Mouse (Mus musculus) forebrain, embryonic 11.5 days (tissue): ENCODE results near the gene Ap1b1. TPM values are rescaled to one million over a fixed set of nuclear protein-coding genes. Genes with fewer than 3 reads are reported as not detected.

ENCODE experiments used
- ATAC-seq: fragments of 200-750 bp; cut with Nextera tagmentation; replicated peaks from 2 replicates; pipeline ENCODE4 v1.8.0; 2017; ENCODE audit warnings: moderate TSS enrichment; ENCODE audit not compliant: low FRiP score
- DNase-seq: peaks from one replicate; pipeline ENCODE4 v3.0.0-alpha.2; 2017; ENCODE audit warnings: low spot score
- H3K27ac ChIP-seq: fragments of 300-500 bp; sonication (generic); 2 replicates; pipeline ENCODE4 v1.5.1; 2014; ENCODE audit warnings: low read depth, low read length
- H3K27me3 ChIP-seq: fragments of 300-500 bp; sonication (generic); 2 replicates; pipeline ENCODE4 v1.6.1; 2014; ENCODE audit warnings: mild to moderate bottlenecking, low read length, mixed read lengths; ENCODE audit not compliant: control insufficient read depth, insufficient read depth
- H3K36me3 ChIP-seq: fragments of 300-500 bp; sonication (generic); 2 replicates; pipeline ENCODE4 v1.6.1; 2014; ENCODE audit warnings: mild to moderate bottlenecking, low read length, moderate library complexity, mixed read lengths; ENCODE audit not compliant: control insufficient read depth, insufficient read depth
- H3K4me1 ChIP-seq: fragments of 300-500 bp; sonication (generic); replicated peaks from 2 replicates; pipeline ENCODE4 v1.6.1; 2014; ENCODE audit warnings: low read length, mixed read lengths; ENCODE audit not compliant: control insufficient read depth, insufficient read depth
- H3K4me2 ChIP-seq: fragments of 300-500 bp; sonication (generic); 2 replicates; pipeline ENCODE4 v1.6.1; 2014; ENCODE audit warnings: low read depth, mild to moderate bottlenecking, low read length, moderate library complexity, mixed read lengths; ENCODE audit not compliant: severe bottlenecking
- H3K4me3 ChIP-seq: fragments of 300-500 bp; sonication (generic); 2 replicates; pipeline ENCODE4 v1.5.1; 2014; ENCODE audit warnings: low read depth, low read length
- H3K9ac ChIP-seq: fragments of 300-500 bp; sonication (generic); 2 replicates; pipeline ENCODE4 v1.6.1; 2014; ENCODE audit warnings: low read length
- H3K9me3 ChIP-seq: fragments of 300-500 bp; sonication (generic); 2 replicates; pipeline ENCODE4 v1.6.1; 2016; ENCODE audit warnings: low read length, mixed read lengths; ENCODE audit not compliant: control insufficient read depth
- WGBS: fragments of 180-500 bp; shearing (Covaris S2); extraction: QIAGEN DNeasy Blood & Tissue Kit; methylation state at CpG from one replicate; pipeline ENCODE4 v1.1.7; 2014; 5-methylcytosine and 5-hydroxymethylcytosine counted together
- polyA plus RNA-seq: library from polyadenylated mRNA; unstranded; fragments of >200 nt; fragmentation: Nextera tagmentation; extraction: Ambion mirVana; gene quantifications from 2 replicates; pipeline ENCODE4 v1.2.1, GENCODE M21; 2014

Ap1b1 gene
- polyA plus RNA-seq, 1 experiment from 2014 or later, result 59.2 TPM

DNA sequence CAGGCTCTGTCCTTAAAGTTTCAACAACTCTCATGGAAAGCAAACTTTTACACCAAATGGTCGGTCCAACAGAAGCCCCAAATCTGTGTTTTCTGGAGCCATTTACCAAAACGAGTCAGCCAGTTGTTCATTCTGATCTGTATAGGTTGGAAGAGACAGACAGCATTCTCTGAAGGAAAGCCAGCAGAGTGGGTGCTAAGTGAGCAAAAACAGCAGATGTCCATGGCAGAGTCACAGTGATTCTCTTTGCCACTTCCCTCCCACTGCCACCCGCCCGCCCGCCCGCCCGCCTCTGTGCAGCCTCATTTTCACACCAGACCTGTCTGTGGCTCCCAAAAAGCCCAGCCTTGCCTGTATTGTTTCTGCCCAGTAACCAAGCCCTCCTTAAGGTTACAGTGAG, 41.6 kb downstream of the Ap1b1 start:
- no peak overlapping the region for H3K4me2 ChIP-seq
- no peak for ATAC-seq
- no peaks in the 10 kb centered on the region for H3K4me1 ChIP-seq
- peaks cover 4% of the 10 kb centered on the region; the same call in 1 of the 2 replicates for H3K36me3 ChIP-seq
- WGBS, result 93% methylated on average over 7 of the region's 7 CpGs
- no peak overlapping the region for H3K4me3 ChIP-seq
- H3K9me3 ChIP-seq, result no peaks in the 10 kb centered on the region
- H3K27ac ChIP-seq, result no peak overlapping the region
- no peak overlapping the region for H3K9ac ChIP-seq
- DNase-seq, result no peak
- H3K27me3 ChIP-seq, result no peaks in the 10 kb centered on the region

DNA sequence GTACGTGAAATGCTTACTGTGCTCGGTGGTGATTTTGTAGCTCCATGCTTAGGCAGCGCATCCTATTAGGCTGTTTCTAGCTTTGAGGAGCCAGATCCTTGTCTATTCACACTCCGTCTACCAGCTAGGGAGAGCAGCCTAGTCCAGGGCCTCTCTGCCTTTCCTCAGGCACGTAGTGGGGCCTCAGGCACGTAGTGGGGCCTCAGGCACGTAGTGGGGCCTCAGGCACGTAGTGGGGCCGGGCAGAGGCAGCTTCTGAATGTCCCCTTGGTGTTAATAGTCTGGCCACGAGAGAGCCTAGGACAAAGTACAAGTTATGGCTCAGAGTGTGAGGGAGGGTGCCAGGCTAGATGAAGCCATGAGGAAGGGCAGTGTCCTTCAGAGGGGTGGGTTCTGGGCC, 46.1 kb downstream of the Ap1b1 start:
- ATAC-seq, result no peak
- no peaks in the 10 kb centered on the region for H3K4me1 ChIP-seq
- no peaks in the 10 kb centered on the region for H3K36me3 ChIP-seq
- no peak overlapping the region for H3K27ac ChIP-seq
- no peaks in the 10 kb centered on the region for H3K27me3 ChIP-seq
- no peaks in the 10 kb centered on the region for H3K9me3 ChIP-seq
- DNase-seq, result no peak
- 97% methylated on average over 10 of the region's 10 CpGs for WGBS
- H3K4me2 ChIP-seq, result no peak overlapping the region
- H3K9ac ChIP-seq, result no peak overlapping the region
- no peak overlapping the region for H3K4me3 ChIP-seq

DNA sequence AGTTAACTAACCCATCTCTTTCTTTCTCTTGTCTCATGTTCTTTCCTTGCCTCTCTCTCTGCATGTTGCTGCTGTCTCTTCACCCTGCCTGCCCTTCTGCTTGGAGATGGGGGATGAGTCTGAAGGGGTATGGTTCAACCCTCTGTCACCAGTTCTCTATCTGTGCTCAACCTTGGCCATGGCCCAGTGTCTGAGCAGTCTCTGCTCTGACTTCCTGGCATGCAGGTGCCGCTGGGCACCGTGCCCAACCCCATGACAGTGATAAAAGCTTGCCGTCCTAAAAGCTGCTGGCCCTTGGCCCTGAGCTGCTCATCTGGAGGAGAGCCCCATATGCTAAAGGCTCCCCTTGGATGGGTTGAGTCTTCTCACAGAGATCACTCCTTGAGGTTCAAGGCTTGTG, 46.5 kb downstream of the Ap1b1 start:
- Histone ChIP-seq H3K9me3 (no peaks in the 10 kb centered on the region), H3K4me2 (no peak overlapping the region), H3K4me1 (no peaks in the 10 kb centered on the region), H3K4me3 (no peak overlapping the region), H3K9ac (no peak overlapping the region), H3K27me3 (no peaks in the 10 kb centered on the region), H3K36me3 (no peaks in the 10 kb centered on the region), H3K27ac (no peak overlapping the region)
- no peak for DNase-seq
- WGBS, result 96% methylated on average over 3 of the region's 3 CpGs
- ATAC-seq, result no peak

GRCm38 (mm10) chr11:5035421-5035820, 48.8 kb downstream of the Ap1b1 start:
- H3K27me3 ChIP-seq, result no peaks in the 10 kb centered on the region
- peaks cover 2% of the 10 kb centered on the region; the same call in 1 of the 2 replicates for H3K36me3 ChIP-seq
- no peak overlapping the region for H3K27ac ChIP-seq
- ATAC-seq (no peak), DNase-seq (no peak)
- H3K4me1 ChIP-seq, result no peaks in the 10 kb centered on the region
- no peak overlapping the region for H3K4me3 ChIP-seq
- H3K4me2 ChIP-seq, result no peak overlapping the region
- 93% methylated on average over 4 of the region's 4 CpGs for WGBS
- no peak overlapping the region for H3K9ac ChIP-seq
- no peaks in the 10 kb centered on the region for H3K9me3 ChIP-seq

- no peaks in the 10 kb centered on the region for H3K4me1 ChIP-seq
- DNase-seq, result no peak
- no peak for ATAC-seq
- no peak overlapping the region for H3K4me2 ChIP-seq
- no peak overlapping the region for H3K27ac ChIP-seq
- H3K4me3 ChIP-seq, result no peak overlapping the region
- no peaks in the 10 kb centered on the region for H3K27me3 ChIP-seq
- H3K9ac ChIP-seq, result no peak overlapping the region
- H3K36me3 ChIP-seq, result peaks cover 6% of the 10 kb centered on the region; the same call in 1 of the 2 replicates
- 90% methylated on average over 8 of the region's 8 CpGs for WGBS
- no peaks in the 10 kb centered on the region for H3K9me3 ChIP-seq
Observed at GRCm38 (mm10) chr11:5037146-5037854, 50.7 kb downstream of the Ap1b1 start.

- ATAC-seq (no peak), DNase-seq (no peak)
- Histone ChIP-seq H3K9me3 (no peaks in the 10 kb centered on the region), H3K27me3 (no peaks in the 10 kb centered on the region), H3K4me3 (no peak overlapping the region), H3K9ac (no peak overlapping the region), H3K4me2 (no peak overlapping the region), H3K27ac (no peak overlapping the region), H3K4me1 (no peaks in the 10 kb centered on the region), H3K36me3 (peaks cover 6% of the 10 kb centered on the region; the same call in 1 of the 2 replicates)
- WGBS, result 92% methylated on average over 5 of the region's 5 CpGs
Observed at GRCm38 (mm10) chr11:5040585-5040984, 54.0 kb downstream of the Ap1b1 start.

DNA sequence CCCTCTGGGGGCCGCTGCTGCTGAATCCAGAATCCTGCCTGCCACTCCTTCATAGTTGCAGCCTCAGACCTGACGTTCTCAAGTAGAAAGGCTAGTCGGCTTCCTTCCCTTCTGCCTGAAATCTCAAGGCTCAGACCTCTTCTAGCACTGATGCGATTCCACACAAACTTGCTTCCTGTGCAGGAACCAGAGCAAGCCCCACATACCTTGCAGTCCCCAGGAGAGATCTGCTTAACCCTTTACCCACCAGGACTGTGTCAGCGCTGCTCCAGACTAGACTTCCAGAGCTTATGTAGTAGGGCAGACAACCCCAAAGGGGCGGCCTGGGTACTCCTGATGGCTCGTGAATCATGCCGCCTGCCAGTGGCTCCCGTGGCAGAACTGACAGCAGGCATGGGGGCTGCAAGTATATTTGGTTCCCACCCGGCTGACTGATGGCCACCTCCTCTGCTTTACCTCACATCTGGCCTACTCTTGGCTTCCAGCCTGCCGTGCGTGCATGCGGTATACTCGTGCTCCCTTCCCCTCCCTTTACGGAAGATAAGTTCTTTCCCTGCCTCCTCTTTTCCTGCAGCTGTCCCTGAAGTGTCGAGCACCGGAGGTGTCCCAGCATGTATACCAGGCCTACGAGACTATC, 54.6 kb downstream of the Ap1b1 start:
- Histone ChIP-seq H3K4me1 (no peaks in the 10 kb centered on the region), H3K9ac (no peak overlapping the region), H3K9me3 (no peaks in the 10 kb centered on the region), H3K27me3 (no peaks in the 10 kb centered on the region), H3K36me3 (peaks cover 6% of the 10 kb centered on the region; the same call in 1 of the 2 replicates), H3K27ac (no peak overlapping the region), H3K4me3 (no peak overlapping the region), H3K4me2 (no peak overlapping the region)
- WGBS, result 87% methylated on average over 18 of the region's 18 CpGs
- ATAC-seq (no peak), DNase-seq (no peak)

GRCm38 (mm10) chr11:5042645-5043381, 56.2 kb downstream of the Ap1b1 start:
- Histone ChIP-seq H3K36me3 (peaks cover 6% of the 10 kb centered on the region; the same call in 1 of the 2 replicates), H3K27ac (no peak overlapping the region), H3K9ac (no peak overlapping the region), H3K4me2 (no peak overlapping the region), H3K4me3 (no peak overlapping the region), H3K4me1 (no peaks in the 10 kb centered on the region), H3K27me3 (no peaks in the 10 kb centered on the region), H3K9me3 (no peaks in the 10 kb centered on the region)
- no peak for DNase-seq
- 89% methylated on average over 8 of the region's 8 CpGs for WGBS
- no peak for ATAC-seq
